Mouse (Mus musculus): ENCODE measurements around the gene Mettl14. TPM values are rescaled to one million over a fixed set of nuclear protein-coding genes. Genes with fewer than 3 reads are reported as not detected.
"Not testable (repeated sequence)": the region's sequence is repeated elsewhere in the genome, so short reads cannot be mapped to it uniquely, and the experiment has no call there.

The Mettl14 gene
- total RNA-seq, 4 experiments from 2014 or later = 6.7 to 11.6 (median 8.8) TPM

GRCm38 (mm10) chr3:123366820-123367219, 19.1 kb downstream of the Mettl14 start:
- DNase-seq (ENCODE audit: low spot score in 2 of 2) = not testable (repeated sequence)

- DNase-seq (ENCODE audit: low spot score in 2 of 2) = no peak
Observed at GRCm38 (mm10) chr3:123356377-123356991, 29.4 kb downstream of the Mettl14 start.

GRCm38 (mm10) chr3:123354388-123354787, 31.5 kb downstream of the Mettl14 start:
- peak in 1 of 2 experiments; percentile 29 for DNase-seq (ENCODE audit: low spot score in 2 of 2)

- DNase-seq (ENCODE audit: low spot score in 2 of 2) = no peak
Observed at GRCm38 (mm10) chr3:123353661-123354060, 32.2 kb downstream of the Mettl14 start.

- DNase-seq (ENCODE audit: low spot score in 2 of 2) = no peak
Observed at GRCm38 (mm10) chr3:123353183-123353582, 32.7 kb downstream of the Mettl14 start.

- DNase-seq (ENCODE audit: low spot score in 2 of 2) = no peak
Observed at GRCm38 (mm10) chr3:123351519-123351918, 34.4 kb downstream of the Mettl14 start.

- no peak for DNase-seq (ENCODE audit: low spot score in 2 of 2)
Observed at GRCm38 (mm10) chr3:123350602-123351001, 35.3 kb downstream of the Mettl14 start.

- DNase-seq (ENCODE audit: low spot score in 2 of 2) = no peak
Observed at GRCm38 (mm10) chr3:123348080-123348802, 37.7 kb downstream of the Mettl14 start.

- DNase-seq (ENCODE audit: low spot score in 2 of 2) = no peak
Observed at GRCm38 (mm10) chr3:123343690-123344089, 42.2 kb downstream of the Mettl14 start.

GRCm38 (mm10) chr3:123341049-123341448, 44.9 kb downstream of the Mettl14 start:
- DNase-seq (ENCODE audit: low spot score in 2 of 2) = no peak

GRCm38 (mm10) chr3:123338666-123339195, 47.2 kb downstream of the Mettl14 start:
- DNase-seq (ENCODE audit: low spot score in 2 of 2) = no peak

GRCm38 (mm10) chr3:123337853-123338252, 48.1 kb downstream of the Mettl14 start:
- DNase-seq (ENCODE audit: low spot score in 2 of 2) = no peak

- DNase-seq (ENCODE audit: low spot score in 2 of 2) = no peak
Observed at GRCm38 (mm10) chr3:123336951-123337350, 49.0 kb downstream of the Mettl14 start.

GRCm38 (mm10) chr3:123336455-123336854, 49.5 kb downstream of the Mettl14 start:
- DNase-seq (ENCODE audit: low spot score in 2 of 2) = no peak

GRCm38 (mm10) chr3:123335480-123335879, 50.4 kb downstream of the Mettl14 start:
- DNase-seq (ENCODE audit: low spot score in 2 of 2) = no peak

GRCm38 (mm10) chr3:123334947-123335346, 51.0 kb downstream of the Mettl14 start:
- no peak for DNase-seq (ENCODE audit: low spot score in 2 of 2)

GRCm38 (mm10) chr3:123333055-123333424, 52.9 kb downstream of the Mettl14 start:
- no peak for DNase-seq (ENCODE audit: low spot score in 2 of 2)

- DNase-seq (ENCODE audit: low spot score in 2 of 2) = no peak
Observed at GRCm38 (mm10) chr3:123332330-123333054, 53.4 kb downstream of the Mettl14 start.

GRCm38 (mm10) chr3:123330221-123330620, 55.7 kb downstream of the Mettl14 start:
- no peak for DNase-seq (ENCODE audit: low spot score in 2 of 2)

- peak; percentile 57 to 76 for DNase-seq (ENCODE audit: low spot score in 2 of 2)
Observed at GRCm38 (mm10) chr3:123329251-123329650, 56.7 kb downstream of the Mettl14 start.

GRCm38 (mm10) chr3:123324326-123324725, 61.6 kb downstream of the Mettl14 start:
- DNase-seq (ENCODE audit: low spot score in 2 of 2) = no peak

- DNase-seq (ENCODE audit: low spot score in 2 of 2) = no peak
Observed at GRCm38 (mm10) chr3:123322147-123322546, 63.8 kb downstream of the Mettl14 start.
